Mouse (Mus musculus): Measurements from ENCODE around the gene Bcl7a. TPM values are rescaled to one million over a fixed set of nuclear protein-coding genes. Genes with fewer than 3 reads are reported as not detected.
A peak's percentile ranks its signal among the peaks of the same experiment; 100 is the strongest.

Gene Bcl7a
- polyA plus RNA-seq, 1 experiment = 28.9 TPM

DNA sequence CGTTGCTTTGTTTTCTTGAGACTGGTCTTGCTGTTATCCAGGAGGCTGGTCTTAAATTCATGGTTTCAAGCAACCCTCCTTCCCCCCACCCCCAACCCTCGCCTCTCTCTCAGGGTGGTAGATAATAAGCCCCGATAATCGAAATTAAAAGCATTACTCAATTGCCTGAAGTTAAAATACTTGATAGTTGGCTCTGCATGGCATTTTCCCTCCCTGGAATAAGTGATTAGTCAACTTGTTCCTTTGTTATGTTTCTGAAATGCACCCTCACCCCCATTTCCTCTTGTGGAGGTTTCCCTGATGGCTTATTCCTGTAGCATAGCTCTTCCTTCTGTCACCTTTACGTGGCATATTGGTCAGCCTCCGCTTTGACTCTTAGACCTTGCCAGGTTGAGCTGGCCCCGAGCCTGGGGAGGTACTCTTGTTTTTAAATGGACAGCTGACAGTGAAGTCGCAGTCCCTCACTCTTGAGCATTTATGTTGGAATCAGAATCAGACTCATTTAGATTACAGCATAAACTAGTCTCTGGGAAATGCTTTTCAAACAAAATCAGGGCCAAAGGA, 53.3 kb downstream of the Bcl7a start:
- no peak for TF ChIP-seq POLR2A (IDR thresholded peaks at IDR 0.05; ENCODE audit: borderline replicate concordance, insufficient read depth, low read length)
- TF ChIP-seq CTCF (IDR thresholded peaks at IDR 0.05; ENCODE audit: borderline replicate concordance, insufficient read depth, low read depth, low read length) = no peak
- H3K4me1 ChIP-seq (ENCODE audit: control insufficient read depth, insufficient read depth, low read length) = peaks cover 10% of the 10 kb centered on the region
- H3K4me3 ChIP-seq (replicated peaks; ENCODE audit: insufficient read depth, low read depth, low read length) = peak overlapping the region; percentile 99
- whole genome bisulfite sequencing = 7% methylated on average over 8 of the region's 8 CpGs
- no peaks in the 10 kb centered on the region for H3K27me3 ChIP-seq (ENCODE audit: control insufficient read depth, insufficient read depth, low read length)
- peak; percentile 74 to 84 for DNase-seq
- H3K27ac ChIP-seq (ENCODE audit: insufficient read depth, low read length) = peak overlapping the region; percentile 28; the same call in 1 of the 2 replicates

- peaks cover 10% of the 10 kb centered on the region for H3K4me1 ChIP-seq (ENCODE audit: control insufficient read depth, insufficient read depth, low read length)
- no peaks in the 10 kb centered on the region for H3K27me3 ChIP-seq (ENCODE audit: control insufficient read depth, insufficient read depth, low read length)
- peak overlapping the region; percentile 34 for H3K4me3 ChIP-seq (replicated peaks; ENCODE audit: insufficient read depth, low read depth, low read length)
- peak overlapping the region; percentile 68 for H3K27ac ChIP-seq (ENCODE audit: insufficient read depth, low read length)
- WGBS = 65% methylated on average over 11 of the region's 11 CpGs
- no peak for TF ChIP-seq CTCF (IDR thresholded peaks at IDR 0.05; ENCODE audit: borderline replicate concordance, insufficient read depth, low read depth, low read length)
- TF ChIP-seq POLR2A (IDR thresholded peaks at IDR 0.05; ENCODE audit: borderline replicate concordance, insufficient read depth, low read length) = no peak
- no peak for DNase-seq
Measured at GRCm38 (mm10) chr5:123397786-123398185, 54.2 kb downstream of the Bcl7a start.

DNA sequence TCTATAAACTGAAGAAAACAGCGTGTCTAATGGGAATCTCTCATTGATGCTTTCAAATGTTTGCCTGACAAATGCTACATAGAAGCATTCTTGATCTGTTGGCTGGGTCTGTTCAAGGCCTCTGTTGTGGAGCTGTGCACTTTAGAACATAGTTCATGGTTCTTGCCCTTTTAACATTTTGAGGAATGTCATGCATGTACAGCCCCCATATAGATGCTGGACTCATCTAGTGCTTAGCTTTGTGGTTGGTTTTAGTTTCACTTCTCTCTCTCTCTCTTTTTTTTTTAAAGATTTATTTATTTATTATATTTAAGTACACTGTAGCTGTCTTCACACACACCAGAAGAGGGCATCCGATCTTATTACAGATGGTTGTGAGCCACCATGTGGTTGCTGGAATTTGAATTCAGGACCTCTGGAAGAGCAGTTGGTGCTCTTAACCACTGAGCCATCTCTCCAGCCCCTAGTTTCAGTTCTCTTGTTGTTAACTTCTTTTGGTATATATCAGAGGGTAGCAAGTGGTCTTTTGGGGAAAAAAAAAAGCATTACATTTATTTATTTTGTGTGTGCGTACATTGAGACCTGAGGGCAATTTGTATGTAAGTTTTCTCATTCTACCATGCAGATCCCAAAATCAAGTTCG, 55.3 kb downstream of the Bcl7a start:
- no peaks in the 10 kb centered on the region for H3K27me3 ChIP-seq (ENCODE audit: control insufficient read depth, insufficient read depth, low read length)
- WGBS = 87% methylated on average over 4 of the region's 4 CpGs
- peaks cover 8% of the 10 kb centered on the region for H3K4me1 ChIP-seq (ENCODE audit: control insufficient read depth, insufficient read depth, low read length)
- TF ChIP-seq CTCF (IDR thresholded peaks at IDR 0.05; ENCODE audit: borderline replicate concordance, insufficient read depth, low read depth, low read length) (no peak), POLR2A (IDR thresholded peaks at IDR 0.05; ENCODE audit: borderline replicate concordance, insufficient read depth, low read length) (no peak)
- H3K4me3 ChIP-seq (replicated peaks; ENCODE audit: insufficient read depth, low read depth, low read length) = no peak overlapping the region
- DNase-seq = no peak
- no peak overlapping the region for H3K27ac ChIP-seq (ENCODE audit: insufficient read depth, low read length)

DNA sequence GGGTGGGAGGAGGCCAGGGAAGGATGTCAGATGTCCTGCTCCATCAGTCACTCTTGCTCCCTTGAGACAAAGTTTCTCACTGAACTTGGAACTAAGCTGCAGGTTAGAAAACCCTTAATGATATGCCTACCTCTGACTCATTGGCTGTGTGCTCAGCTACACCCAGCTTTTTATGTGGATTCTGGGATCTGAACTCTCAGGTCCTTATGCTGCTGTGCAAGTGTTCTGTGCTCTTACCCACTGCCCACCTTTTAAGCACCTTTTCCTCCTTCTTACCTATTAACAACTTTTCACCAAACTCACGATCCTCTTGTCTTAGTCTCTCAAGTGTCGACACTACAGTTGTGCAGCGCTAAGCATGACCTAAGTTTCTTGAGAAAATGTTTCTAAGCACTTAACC, 60.8 kb downstream of the Bcl7a start:
- TF ChIP-seq CTCF (IDR thresholded peaks at IDR 0.05; ENCODE audit: borderline replicate concordance, insufficient read depth, low read depth, low read length) = no peak
- no peak for TF ChIP-seq POLR2A (IDR thresholded peaks at IDR 0.05; ENCODE audit: borderline replicate concordance, insufficient read depth, low read length)
- no peak for DNase-seq
- Histone ChIP-seq H3K4me3 (replicated peaks; ENCODE audit: insufficient read depth, low read depth, low read length) (no peak overlapping the region), H3K27me3 (ENCODE audit: control insufficient read depth, insufficient read depth, low read length) (no peaks in the 10 kb centered on the region), H3K4me1 (ENCODE audit: control insufficient read depth, insufficient read depth, low read length) (peaks cover 12% of the 10 kb centered on the region), H3K27ac (ENCODE audit: insufficient read depth, low read length) (no peak overlapping the region)
- WGBS = 90% methylated on average over 3 of the region's 3 CpGs

- no peak overlapping the region for H3K27ac ChIP-seq (ENCODE audit: insufficient read depth, low read length)
- peaks cover 9% of the 10 kb centered on the region for H3K4me1 ChIP-seq (ENCODE audit: control insufficient read depth, insufficient read depth, low read length)
- TF ChIP-seq POLR2A (IDR thresholded peaks at IDR 0.05; ENCODE audit: borderline replicate concordance, insufficient read depth, low read length) (no peak), CTCF (IDR thresholded peaks at IDR 0.05; ENCODE audit: borderline replicate concordance, insufficient read depth, low read depth, low read length) (no peak)
- H3K27me3 ChIP-seq (ENCODE audit: control insufficient read depth, insufficient read depth, low read length) = no peaks in the 10 kb centered on the region
- no peak overlapping the region for H3K4me3 ChIP-seq (replicated peaks; ENCODE audit: insufficient read depth, low read depth, low read length)
- no peak for DNase-seq
- WGBS = 28% methylated on average over 2 of the region's 2 CpGs
Measured at GRCm38 (mm10) chr5:123406952-123407351, 63.3 kb downstream of the Bcl7a start.

GRCm38 (mm10) chr5:123408176-123408575, 64.5 kb downstream of the Bcl7a start:
- no peak for TF ChIP-seq POLR2A (IDR thresholded peaks at IDR 0.05; ENCODE audit: borderline replicate concordance, insufficient read depth, low read length)
- TF ChIP-seq CTCF (IDR thresholded peaks at IDR 0.05; ENCODE audit: borderline replicate concordance, insufficient read depth, low read depth, low read length) = no peak
- H3K4me1 ChIP-seq (ENCODE audit: control insufficient read depth, insufficient read depth, low read length) = peaks cover 9% of the 10 kb centered on the region
- no peaks in the 10 kb centered on the region for H3K27me3 ChIP-seq (ENCODE audit: control insufficient read depth, insufficient read depth, low read length)
- no peak overlapping the region for H3K27ac ChIP-seq (ENCODE audit: insufficient read depth, low read length)
- peak; percentile 39 to 54 for DNase-seq
- no peak overlapping the region for H3K4me3 ChIP-seq (replicated peaks; ENCODE audit: insufficient read depth, low read depth, low read length)
- 12% methylated on average over 3 of the region's 3 CpGs for WGBS

- TF ChIP-seq POLR2A (IDR thresholded peaks at IDR 0.05; ENCODE audit: borderline replicate concordance, insufficient read depth, low read length) (no peak), CTCF (IDR thresholded peaks at IDR 0.05; ENCODE audit: borderline replicate concordance, insufficient read depth, low read depth, low read length) (no peak)
- Histone ChIP-seq H3K4me1 (ENCODE audit: control insufficient read depth, insufficient read depth, low read length) (peaks cover 25% of the 10 kb centered on the region), H3K4me3 (replicated peaks; ENCODE audit: insufficient read depth, low read depth, low read length) (no peak overlapping the region), H3K27me3 (ENCODE audit: control insufficient read depth, insufficient read depth, low read length) (no peaks in the 10 kb centered on the region), H3K27ac (ENCODE audit: insufficient read depth, low read length) (no peak overlapping the region)
- DNase-seq = no peak
- 86% methylated on average over 4 of the region's 4 CpGs for WGBS
Measured at GRCm38 (mm10) chr5:123412193-123412592, 68.6 kb downstream of the Bcl7a start.

DNA sequence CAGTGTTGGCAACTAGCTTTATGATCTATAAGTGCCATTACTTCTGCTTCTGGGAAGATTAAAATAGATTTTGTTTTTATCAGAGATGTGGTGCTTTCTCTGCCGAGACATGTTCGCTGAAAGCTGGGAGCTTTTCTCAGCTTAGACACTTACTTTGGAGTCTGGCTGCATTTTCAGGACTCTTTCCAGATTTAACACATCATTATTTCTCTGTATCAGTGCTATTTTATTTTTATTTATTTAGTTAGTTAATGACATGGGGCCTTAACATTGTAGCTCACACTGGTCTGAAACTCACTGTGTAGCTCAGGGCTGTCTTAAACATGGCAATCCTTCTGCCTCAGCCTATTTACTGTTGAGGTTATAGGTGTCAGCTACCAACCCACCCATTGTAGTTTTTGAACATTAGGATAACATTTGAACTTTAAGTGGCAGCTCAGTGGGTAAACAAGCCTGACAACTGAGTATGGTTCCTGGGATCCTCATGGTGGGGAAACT, 70.3 kb downstream of the Bcl7a start:
- WGBS = 74% methylated on average over 2 of the region's 2 CpGs
- Histone ChIP-seq H3K27me3 (ENCODE audit: control insufficient read depth, insufficient read depth, low read length) (no peaks in the 10 kb centered on the region), H3K27ac (ENCODE audit: insufficient read depth, low read length) (no peak overlapping the region), H3K4me1 (ENCODE audit: control insufficient read depth, insufficient read depth, low read length) (peaks cover 18% of the 10 kb centered on the region), H3K4me3 (replicated peaks; ENCODE audit: insufficient read depth, low read depth, low read length) (no peak overlapping the region)
- no peak for DNase-seq
- no peak for TF ChIP-seq POLR2A (IDR thresholded peaks at IDR 0.05; ENCODE audit: borderline replicate concordance, insufficient read depth, low read length)
- no peak for TF ChIP-seq CTCF (IDR thresholded peaks at IDR 0.05; ENCODE audit: borderline replicate concordance, insufficient read depth, low read depth, low read length)

All from cerebellum, adult 2 months (tissue).